Mouse (Mus musculus) 3T3-L1 (cell line): ENCODE results near the gene Ppp2r3a.

Experiments used
- DNase-seq: peaks from one replicate; pipeline ENCODE4 v3.0.0-alpha.2; 2015; ENCODE audit warnings: low read depth, low spot score

The Ppp2r3a gene

GRCm38 (mm10) chr9:101074332-101075021 lies 177.1 kb downstream of the Ppp2r3a start:
- DNase-seq = peak; percentile 57

- no peak for DNase-seq
Measured at GRCm38 (mm10) chr9:101073987-101074331, 177.6 kb downstream of the Ppp2r3a start, which contains the start of gene Msl2. Gene Msl2 (plus strand): TSS chr9:101074101.

- peak; percentile 96 for DNase-seq
Measured at GRCm38 (mm10) chr9:101073041-101073986, 178.3 kb downstream of the Ppp2r3a start.

GRCm38 (mm10) chr9:101072506-101072905 lies 179.1 kb downstream of the Ppp2r3a start:
- DNase-seq = peak; percentile 29

GRCm38 (mm10) chr9:101069781-101070180 lies 181.8 kb downstream of the Ppp2r3a start:
- peak; percentile 36 for DNase-seq

GRCm38 (mm10) chr9:101065076-101065602 lies 186.5 kb downstream of the Ppp2r3a start:
- DNase-seq = no peak

- DNase-seq = no peak
Measured at GRCm38 (mm10) chr9:101062253-101062780, 189.3 kb downstream of the Ppp2r3a start.

GRCm38 (mm10) chr9:101061035-101061434 lies 190.6 kb downstream of the Ppp2r3a start:
- DNase-seq = no peak

- DNase-seq = no peak
Measured at GRCm38 (mm10) chr9:101057156-101057555, 194.4 kb downstream of the Ppp2r3a start.
